Mouse (Mus musculus) embryonic fibroblast, embryonic 13.5 days (primary cell): ENCODE data around the gene St8sia1.

Experiments used
- CTCF ChIP-seq: IDR thresholded peaks from 2 replicates; pipeline ENCODE4 v1.5.1; 2011; ENCODE audit warnings: mild to moderate bottlenecking, control low read depth, low read length, moderate library complexity, borderline replicate concordance; ENCODE audit not compliant: insufficient read depth
- POLR2A ChIP-seq: IDR thresholded peaks from 2 replicates; pipeline ENCODE4 v1.6.1; 2011; ENCODE audit warnings: low read depth, mild to moderate bottlenecking, control low read depth, low read length, moderate library complexity

GRCm38 (mm10) chr6:142990516-142990915 is 26.3 kb upstream of the St8sia1 start:
- no peak for TF ChIP-seq CTCF
- no peak for TF ChIP-seq POLR2A
